Mouse (Mus musculus) mammary gland, adult 2 months (tissue): Measurements from ENCODE around the gene B3gnt6. TPM values are rescaled to one million over a fixed set of nuclear protein-coding genes. Genes with fewer than 3 reads are reported as not detected.

Experiments used
- polyA plus RNA-seq: library from polyadenylated mRNA; depleted of rRNA; stranded (reverse); fragments of >200 nt; gene quantifications from 2 replicates; pipeline ENCODE4 v1.2.3, GENCODE M21; 2012; ENCODE audit warnings: low replicate concordance; rRNA removed

Gene B3gnt6
- polyA plus RNA-seq = 0.22 and 0.82 TPM in 2 replicates

DNA sequence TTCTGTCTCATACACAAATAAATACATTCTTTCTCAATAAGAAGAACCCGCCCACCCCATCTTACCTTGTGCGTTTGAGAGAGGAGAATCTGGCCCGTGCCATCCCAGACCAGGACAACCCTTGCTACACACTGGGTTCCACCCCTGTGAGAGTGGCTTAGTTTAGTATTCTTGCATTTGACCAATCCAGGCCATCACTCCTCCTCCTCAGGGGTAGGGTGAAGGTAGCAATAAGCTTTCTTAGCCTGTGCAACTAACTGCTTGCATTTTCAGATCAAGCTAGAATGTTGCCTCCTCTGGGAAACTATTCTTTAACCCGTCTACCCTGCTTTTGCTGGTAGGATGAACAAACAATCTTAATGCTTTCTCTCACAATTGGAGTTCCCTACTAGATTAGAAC, at the start of gene B3gnt6:
Gene B3gnt6, minus strand, starts transcription at position 101 of the 400 bp plus-strand sequence.

DNA sequence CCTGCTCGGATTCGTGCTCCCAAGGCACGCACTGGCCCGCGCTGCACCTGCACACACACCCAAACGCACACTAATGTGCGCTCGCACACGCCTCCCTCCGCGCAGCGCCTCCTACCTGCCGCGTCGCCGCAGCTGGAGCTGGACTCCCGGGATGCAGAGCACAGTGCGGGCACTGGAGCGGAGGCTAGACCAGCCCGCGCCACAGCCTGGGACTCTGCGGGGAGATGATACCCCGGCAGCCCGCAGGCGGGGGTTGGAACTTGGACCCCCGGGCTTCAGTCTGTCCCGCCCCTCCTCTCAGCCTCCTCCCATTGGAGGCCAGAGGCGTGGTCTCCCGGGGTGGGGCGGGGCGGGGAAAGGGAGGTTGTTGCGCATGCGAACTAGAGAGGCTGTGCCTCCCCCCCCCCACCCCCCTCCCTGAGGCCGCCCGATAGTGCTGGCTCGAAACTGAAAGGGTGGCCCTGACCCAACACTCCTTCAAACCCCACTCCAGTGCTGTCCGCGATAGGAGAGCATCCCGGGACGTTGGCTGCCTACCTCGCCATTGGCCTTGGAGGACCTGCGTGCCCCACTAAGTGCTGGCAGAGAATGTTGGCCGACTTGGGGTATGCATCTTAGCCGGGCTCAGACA, 21.2 kb downstream of the B3gnt6 start, which contains the start of gene Capn5:
Gene Capn5, minus strand, starts transcription at position 346 of the 631 bp plus-strand sequence.

DNA sequence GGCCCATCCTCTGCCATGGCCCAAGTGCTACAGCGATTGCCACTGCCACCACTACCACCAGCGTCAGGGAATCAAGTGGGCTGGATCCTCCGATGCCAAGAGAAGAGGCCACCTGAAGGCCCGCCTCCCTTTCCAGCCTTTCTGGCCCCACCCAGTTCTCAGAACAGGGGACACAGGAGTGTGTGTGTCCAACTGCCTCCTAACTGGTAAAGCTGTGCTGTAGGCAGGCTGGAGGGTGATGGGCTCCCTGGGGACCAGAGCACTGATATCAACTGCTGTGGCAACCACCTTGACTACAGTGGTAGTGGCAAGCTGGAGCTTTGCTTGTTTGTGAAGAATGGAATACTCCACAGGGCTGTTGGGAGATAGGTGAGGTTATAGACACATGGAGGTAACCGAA, 53.9 kb downstream of the B3gnt6 start, which contains the start of gene Omp:
Gene Omp, minus strand, starts transcription at position 101 of the 400 bp plus-strand sequence.

Other genes with a start within 250 kb of the B3gnt6 start
- gene Myo7a, start 80.0 kb downstream of the B3gnt6 start, polyA plus RNA-seq = 19.6 and 23.6 TPM in 2 replicates
- gene Omp, start 54.0 kb downstream of the B3gnt6 start, polyA plus RNA-seq = 0.56 and 0.65 TPM in 2 replicates
- gene Capn5, start 21.2 kb downstream of the B3gnt6 start, polyA plus RNA-seq = 29.0 and 29.5 TPM in 2 replicates
- 3.6 and 5.2 TPM in 2 replicates for gene Acer3, start 121.7 kb upstream of the B3gnt6 start, polyA plus RNA-seq
- 23.6 and 26.0 TPM in 2 replicates for gene Tsku, start 161.8 kb upstream of the B3gnt6 start, polyA plus RNA-seq
- gene Gucy2d, start 240.9 kb upstream of the B3gnt6 start, polyA plus RNA-seq = 0.07 TPM in 1 of 2 replicates, not detected in the other